Mouse (Mus musculus): ENCODE results near the gene Hibadh.

The Hibadh gene

DNA sequence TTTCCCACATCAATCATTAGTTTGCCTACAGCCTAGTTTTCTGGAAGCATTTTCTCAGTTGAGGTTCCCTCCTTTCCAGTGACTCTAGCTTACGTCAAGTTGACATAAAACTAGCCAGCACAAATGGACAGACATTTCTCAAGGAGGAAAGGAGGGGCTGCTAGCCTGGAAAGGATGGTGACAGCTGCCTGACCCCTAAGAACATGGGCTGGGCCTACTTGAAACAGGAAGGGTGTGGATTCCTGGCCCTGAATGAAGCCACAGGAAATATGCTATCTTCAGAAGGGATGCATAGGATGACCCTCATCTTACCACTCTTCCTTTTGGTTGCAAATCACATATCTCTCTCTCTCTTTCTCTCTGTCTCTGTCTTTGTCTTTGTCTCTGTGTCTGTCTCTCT is 138.7 kb downstream of the Hibadh start:
- DNase-seq, result no peak

All from kidney, postnatal 14 days (tissue).